Mouse (Mus musculus) frontal cortex, adult (tissue): ENCODE results near the gene Fam155a.
A peak's percentile ranks its signal among the peaks of the same experiment; 100 is the strongest.
"Not testable (repeated sequence)": the region's sequence is repeated elsewhere in the genome, so short reads cannot be mapped to it uniquely, and the experiment has no call there.

Experiments used
- ATAC-seq: cut with Nextera tagmentation; 2 replicates; pipeline ENCODE4 v1.9.2; 2017; ENCODE audit warnings: mild to moderate bottlenecking, moderate library complexity, mixed read lengths; ENCODE audit not compliant: low TSS enrichment

Gene Fam155a

GRCm38 (mm10) chr8:9660014-9660413 is 110.9 kb downstream of the Fam155a start:
- not testable (repeated sequence) for ATAC-seq

GRCm38 (mm10) chr8:9656901-9657300 is 114.1 kb downstream of the Fam155a start:
- peak; percentile 99 for ATAC-seq

- no peak for ATAC-seq
These were observed 116.1 kb downstream of the Fam155a start for GRCm38 (mm10) chr8:9654826-9655225.

- ATAC-seq = no peak
These were observed 117.3 kb downstream of the Fam155a start for GRCm38 (mm10) chr8:9653643-9654042.

DNA sequence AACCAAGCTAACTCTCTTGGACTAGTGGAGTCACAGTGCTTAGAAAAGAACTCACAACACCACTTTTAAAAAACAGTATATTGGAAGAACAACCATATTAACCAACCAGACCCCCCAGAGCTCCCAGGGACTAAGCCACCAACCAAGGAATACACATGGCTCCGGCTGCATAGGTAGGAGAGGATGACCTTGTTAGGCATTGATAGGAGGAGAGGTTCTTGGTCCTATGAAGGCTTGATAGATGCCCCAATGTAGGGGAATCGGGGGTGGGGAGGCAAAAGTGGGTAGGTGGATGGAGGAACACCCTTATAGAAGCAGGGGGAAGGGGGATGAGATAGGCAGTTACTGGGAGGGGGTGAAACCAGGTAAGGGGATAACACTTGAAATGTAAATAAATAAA is 132.8 kb downstream of the Fam155a start:
- ATAC-seq = no peak

DNA sequence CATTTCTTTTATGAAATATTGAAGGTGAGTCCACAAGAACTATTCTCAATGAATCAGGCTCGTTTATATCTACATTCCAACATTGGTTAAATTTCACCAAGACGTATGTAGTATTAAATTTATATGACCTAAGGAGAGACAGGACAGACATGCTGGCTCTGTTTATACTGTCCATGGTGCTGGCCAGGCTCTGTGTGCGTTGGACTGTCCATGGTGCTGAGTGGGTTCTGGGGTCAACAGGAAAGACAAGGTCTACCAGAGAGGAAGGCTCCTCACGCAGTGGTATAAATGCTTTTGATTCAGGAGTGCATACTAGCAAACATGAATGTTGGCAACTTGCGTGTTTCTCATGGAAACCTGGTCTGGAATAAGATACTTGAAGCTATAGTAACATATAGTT is 135.7 kb downstream of the Fam155a start:
- ATAC-seq = no peak

DNA sequence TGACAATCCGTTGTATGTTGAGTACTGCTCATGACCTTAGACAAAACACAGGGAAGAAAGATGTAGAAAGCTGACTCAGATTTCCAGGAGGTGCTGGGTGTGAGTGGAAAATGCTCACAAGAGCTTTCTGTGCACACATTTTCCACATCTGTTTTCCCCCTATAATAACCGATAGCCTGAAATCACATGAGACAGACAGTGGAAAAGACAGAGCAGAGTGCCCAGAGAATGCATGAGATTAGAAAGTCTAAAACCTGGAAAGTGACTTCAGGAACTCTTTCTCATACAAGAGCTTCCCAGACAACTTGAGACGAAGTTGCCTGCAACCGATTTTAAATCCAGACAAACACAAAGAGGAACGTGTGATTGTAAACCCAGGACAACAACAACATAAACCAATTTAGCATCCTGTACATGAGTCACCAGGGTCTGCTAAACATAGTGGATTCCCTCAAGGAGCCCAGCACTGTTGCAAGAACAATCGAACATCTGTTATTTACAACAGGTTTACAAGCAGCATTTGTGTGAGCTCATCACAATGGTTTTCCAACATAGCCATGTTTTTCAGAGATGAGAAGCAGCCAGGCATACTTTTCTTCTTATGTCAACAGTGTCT is 163.8 kb downstream of the Fam155a start:
- ATAC-seq = no peak

GRCm38 (mm10) chr8:9596003-9596402 is 175.0 kb downstream of the Fam155a start:
- ATAC-seq = no peak

DNA sequence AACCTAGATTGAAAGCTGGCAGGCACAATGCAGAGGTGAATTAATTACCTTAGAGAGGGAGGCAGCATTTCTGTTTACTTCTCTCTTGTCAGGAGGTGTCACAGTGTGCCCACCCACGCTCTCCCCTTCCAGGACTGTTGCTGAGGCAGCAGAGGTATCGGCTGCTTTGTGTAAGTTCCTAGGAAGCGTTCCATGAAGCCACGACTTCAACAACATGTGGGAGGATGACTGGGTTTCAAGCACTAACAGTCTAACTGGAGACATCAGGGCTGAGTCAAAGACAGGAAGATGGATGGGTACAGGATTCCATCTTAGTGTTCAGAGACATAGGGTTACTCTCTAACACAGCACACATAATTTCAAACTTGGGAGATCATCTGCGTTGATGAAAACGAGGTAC is 189.1 kb downstream of the Fam155a start:
- ATAC-seq = peak; percentile 91

GRCm38 (mm10) chr8:9580192-9580591 is 190.8 kb downstream of the Fam155a start:
- no peak for ATAC-seq

DNA sequence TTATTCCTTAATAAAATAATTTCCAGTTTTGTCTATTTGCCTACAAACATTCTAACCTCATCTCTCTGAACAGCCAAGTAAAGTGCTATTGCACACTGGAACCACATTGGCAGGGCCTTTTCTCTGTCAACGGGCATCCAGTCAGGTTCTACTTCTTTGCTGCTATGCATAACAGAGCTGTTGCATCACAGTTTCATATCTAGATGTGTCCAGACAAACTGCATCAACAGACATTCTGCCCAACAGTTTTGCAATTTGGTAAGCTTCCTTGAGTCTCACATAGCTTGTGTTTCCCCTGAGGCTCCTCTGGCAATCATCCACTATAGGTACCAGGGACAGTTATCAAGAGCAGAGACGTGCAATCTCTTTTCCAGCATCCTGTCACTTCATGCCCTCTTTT is 199.0 kb downstream of the Fam155a start:
- ATAC-seq = no peak

- ATAC-seq = peak; percentile 89
These were observed 201.3 kb downstream of the Fam155a start for GRCm38 (mm10) chr8:9569516-9570170.

- no peak for ATAC-seq
These were observed 221.8 kb downstream of the Fam155a start for GRCm38 (mm10) chr8:9549199-9549598.

DNA sequence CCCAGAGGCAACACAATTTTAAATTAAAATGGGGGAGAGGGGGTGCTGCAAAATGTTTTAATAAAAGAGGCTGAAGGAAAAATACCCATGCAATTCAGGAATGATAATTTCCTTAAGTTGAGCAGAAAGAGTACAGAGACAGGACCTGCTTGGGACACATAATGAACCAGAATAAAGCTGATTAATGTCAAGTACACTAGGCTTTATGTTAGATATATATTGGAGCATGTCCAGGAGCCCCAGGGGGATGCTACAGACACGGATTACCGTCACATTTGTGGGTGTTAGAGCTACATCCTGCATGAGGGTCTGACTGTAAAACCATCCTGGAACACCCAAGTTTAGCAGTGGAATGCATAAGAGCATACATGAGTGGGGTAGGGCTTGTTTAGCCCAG is 223.4 kb downstream of the Fam155a start:
- ATAC-seq = no peak

- no peak for ATAC-seq
These were observed 223.9 kb downstream of the Fam155a start for GRCm38 (mm10) chr8:9546919-9547557.

- peak; percentile 54 for ATAC-seq
These were observed 224.5 kb downstream of the Fam155a start for GRCm38 (mm10) chr8:9546429-9546828.

DNA sequence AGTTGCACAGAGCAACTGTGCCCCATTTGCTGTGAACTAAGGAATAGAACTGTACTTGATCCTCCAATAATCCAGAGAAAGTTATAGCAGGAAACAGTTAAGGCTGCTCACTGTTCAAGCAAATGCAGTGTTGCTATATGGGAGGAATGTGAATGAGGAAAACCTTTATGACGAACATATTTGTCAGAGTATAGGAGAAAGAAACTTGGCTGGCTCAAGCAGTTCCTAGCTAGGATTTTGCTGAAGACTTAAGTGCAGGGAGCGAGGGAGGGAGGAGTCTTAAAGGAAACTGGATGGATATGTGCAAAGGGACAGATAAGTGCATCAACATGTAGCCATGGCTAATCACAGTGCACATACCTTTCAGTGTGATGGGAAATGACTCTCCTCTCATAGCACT is 225.3 kb downstream of the Fam155a start:
- ATAC-seq = peak; percentile 76

GRCm38 (mm10) chr8:9535730-9536372 is 235.1 kb downstream of the Fam155a start:
- ATAC-seq = no peak

DNA sequence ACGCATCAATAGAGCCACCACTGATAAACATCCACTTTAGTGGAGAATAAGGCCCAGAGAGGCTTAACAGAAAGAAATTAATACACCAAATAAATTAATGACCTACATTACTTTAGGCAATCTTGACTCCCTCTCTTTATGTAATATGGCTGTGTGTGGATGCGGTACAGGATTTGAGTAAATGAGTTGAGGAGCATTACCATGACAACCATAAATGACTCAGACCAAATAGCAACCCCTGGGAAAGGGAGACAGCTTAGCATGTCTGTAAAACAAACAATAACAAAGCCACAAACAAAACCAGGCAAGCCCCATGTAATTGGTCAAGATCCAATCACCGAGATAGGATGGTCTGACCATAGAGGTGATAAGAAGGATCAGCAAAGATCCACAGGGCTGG is 244.4 kb downstream of the Fam155a start:
- no peak for ATAC-seq

DNA sequence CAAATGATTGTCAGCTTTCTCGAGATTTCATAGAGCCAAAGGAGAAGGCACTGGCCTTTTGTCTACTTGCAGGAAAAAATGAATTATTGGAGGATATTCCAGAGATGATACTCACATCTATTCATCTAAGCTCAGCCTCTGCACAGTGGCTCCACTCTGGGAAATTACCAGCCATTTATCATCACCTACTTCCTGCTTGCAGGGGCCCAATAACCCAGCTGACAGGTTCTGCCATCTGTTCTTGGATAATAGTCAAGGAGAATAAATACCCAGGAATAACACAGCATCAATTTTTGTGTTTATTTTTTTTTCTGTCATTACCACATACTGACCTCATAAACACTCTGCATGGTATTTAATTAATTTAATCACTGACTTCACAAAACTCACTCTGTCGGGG is 249.4 kb downstream of the Fam155a start:
- no peak for ATAC-seq

DNA sequence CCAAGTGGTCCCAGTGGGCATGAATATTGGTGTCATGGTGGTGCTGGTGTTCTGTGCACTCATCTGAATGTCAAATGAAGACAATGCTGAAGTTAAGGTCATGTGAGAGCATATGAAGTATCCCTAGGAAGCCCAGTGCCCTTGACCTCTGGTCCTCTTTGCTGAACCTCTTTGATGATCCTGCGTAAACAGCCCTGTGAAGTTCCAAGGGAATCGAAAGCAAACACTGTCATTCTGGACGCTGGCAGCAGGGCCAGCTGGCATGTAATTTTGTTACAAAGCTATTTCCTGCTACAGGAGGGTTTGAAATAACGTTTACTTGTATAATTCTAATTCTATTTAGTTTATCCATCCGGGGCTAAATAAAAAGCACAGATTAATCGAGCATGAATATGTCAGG is 270.2 kb downstream of the Fam155a start:
- no peak for ATAC-seq

GRCm38 (mm10) chr8:9494225-9494598 is 276.7 kb downstream of the Fam155a start:
- ATAC-seq = no peak
